Mouse (Mus musculus) lung, adult 2 months (tissue): Measurements from ENCODE around the gene C2cd4a.

Experiments
- CTCF ChIP-seq: fragments of 200-500 bp; IDR thresholded peaks from 2 replicates; pipeline ENCODE4 v1.5.1; 2011; ENCODE audit warnings: mild to moderate bottlenecking, low read length, control low read depth; ENCODE audit not compliant: insufficient read depth
- POLR2A ChIP-seq: fragments of 200-500 bp; IDR thresholded peaks from 2 replicates; pipeline ENCODE4 v1.6.1; 2011; ENCODE audit warnings: low read depth, mild to moderate bottlenecking, control low read depth, low read length, borderline replicate concordance; ENCODE audit errors: extremely low read depth

- TF ChIP-seq CTCF (no peak), POLR2A (no peak)
Observed at GRCm38 (mm10) chr9:67782786-67783185, 49.3 kb downstream of the C2cd4a start.
